Comparison of ENCODE assay signal across 9 mouse cellular contexts in the genomic region with DNA sequence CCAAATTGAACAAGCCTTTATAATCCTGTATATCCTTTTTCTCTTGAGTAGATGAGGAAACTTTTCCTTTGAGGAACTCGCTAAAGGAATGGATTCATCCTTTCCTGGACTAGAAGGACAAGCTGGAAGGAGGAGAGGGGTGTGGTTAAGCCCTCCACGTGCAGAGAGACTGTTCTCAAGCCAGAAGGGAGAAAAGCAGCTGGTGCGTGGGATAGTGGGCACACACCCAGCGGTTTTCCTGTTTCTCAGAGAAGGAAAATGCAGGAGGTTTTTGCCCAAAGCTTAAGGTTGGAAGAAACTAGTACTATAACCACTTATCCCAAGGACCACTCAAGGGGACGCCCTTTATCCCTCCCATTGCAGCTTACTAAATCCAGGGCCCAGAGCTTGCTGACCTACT. TPM values are rescaled to one million over a fixed set of nuclear protein-coding genes. Genes with fewer than 3 reads are reported as not detected.
DNase-seq lines count a peak whose midpoint lies in the region; ATAC-seq lines count a peak whose summit lies in the region.
"Had no signal": no experiment of that assay in that cellular context is flagged by ENCODE, and none has a peak within 500 bp of the region (broad histone marks: within the 10 kb centered on the region; RNA-seq: fewer than 3 reads in every experiment).

No protein-coding gene starts in this region.

- WGBS in forebrain, embryonic 13.5 days, result 27% methylated on average over 5 of the region's 5 CpGs
- WGBS in hindbrain, embryonic 14.5 days, result 25% methylated on average over 5 of the region's 5 CpGs
- 38% methylated on average over 5 of the region's 5 CpGs for WGBS in midbrain, embryonic 13.5 days

- peak overlapping the region; percentile 68 for H3K4me2 ChIP-seq in forebrain, embryonic 13.5 days
- H3K4me2 ChIP-seq in hindbrain, embryonic 14.5 days (replicated peaks), result peak overlapping the region; percentile 61
- peak overlapping the region; percentile 65 for H3K4me2 ChIP-seq in midbrain, embryonic 13.5 days (replicated peaks)

- ATAC-seq in forebrain, embryonic 13.5 days, result no peak
- no peak for ATAC-seq in hindbrain, embryonic 14.5 days (ENCODE audit: low FRiP score)
- no peak for ATAC-seq in midbrain, embryonic 13.5 days

- H3K4me3 ChIP-seq in forebrain, embryonic 13.5 days, result peak overlapping the region; percentile 60
- H3K4me3 ChIP-seq in hindbrain, embryonic 14.5 days (replicated peaks; ENCODE audit: low read length), result peak overlapping the region; percentile 62
- peak overlapping the region; percentile 60 for H3K4me3 ChIP-seq in midbrain, embryonic 13.5 days (replicated peaks)

- peak; percentile 46 for DNase-seq in layer of hippocampus, adult 11-12 months (ENCODE audit: low spot score)
- DNase-seq in layer of hippocampus, adult 9-10 months (ENCODE audit: low spot score), result no peak
- no peak for DNase-seq in hindbrain, embryonic 14.5 days (ENCODE audit: low spot score)
- no peak for DNase-seq in spleen, postnatal 10 days (ENCODE audit: low spot score in 2 of 2)
- DNase-seq in adrenal gland, postnatal 14 days, result no peak
- no peak for DNase-seq in adrenal gland, postnatal 10 days

- H3K9ac ChIP-seq in forebrain, embryonic 13.5 days, result 0 out of 2 replicates have a peak overlapping the region, but pooled peaks have one; percentile 78
- no peak overlapping the region for H3K9ac ChIP-seq in hindbrain, embryonic 14.5 days
- H3K9ac ChIP-seq in midbrain, embryonic 13.5 days (replicated peaks), result no peak overlapping the region

- H3K27ac ChIP-seq in forebrain, embryonic 13.5 days, result no peak overlapping the region
- no peak overlapping the region for H3K27ac ChIP-seq in hindbrain, embryonic 14.5 days
- H3K27ac ChIP-seq in midbrain, embryonic 13.5 days, result no peak overlapping the region

- H3K36me3 ChIP-seq in forebrain, embryonic 13.5 days (ENCODE audit: poor library complexity, severe bottlenecking), result no peaks in the 10 kb centered on the region
- no peaks in the 10 kb centered on the region for H3K36me3 ChIP-seq in hindbrain, embryonic 14.5 days (replicated peaks; ENCODE audit: control insufficient read depth, insufficient read depth)
- H3K36me3 ChIP-seq in midbrain, embryonic 13.5 days, result no peaks in the 10 kb centered on the region

- no peaks in the 10 kb centered on the region for H3K27me3 ChIP-seq in forebrain, embryonic 13.5 days
- no peaks in the 10 kb centered on the region for H3K27me3 ChIP-seq in hindbrain, embryonic 14.5 days (ENCODE audit: control insufficient read depth, insufficient read depth, low read length)
- no peaks in the 10 kb centered on the region for H3K27me3 ChIP-seq in midbrain, embryonic 13.5 days

- H3K4me1 ChIP-seq in forebrain, embryonic 13.5 days, result peaks cover 10% of the 10 kb centered on the region
- peaks cover 3% of the 10 kb centered on the region for H3K4me1 ChIP-seq in hindbrain, embryonic 14.5 days (replicated peaks; ENCODE audit: control insufficient read depth, insufficient read depth, low read length)
- H3K4me1 ChIP-seq in midbrain, embryonic 13.5 days (replicated peaks), result peaks cover 4% of the 10 kb centered on the region; the same call in 1 of the 2 replicates

- no peaks in the 10 kb centered on the region for H3K9me3 ChIP-seq in forebrain, embryonic 13.5 days (replicated peaks)
- no peaks in the 10 kb centered on the region for H3K9me3 ChIP-seq in hindbrain, embryonic 14.5 days (ENCODE audit: control insufficient read depth, low read length)
- no peaks in the 10 kb centered on the region for H3K9me3 ChIP-seq in midbrain, embryonic 13.5 days

RNA-seq across cellular contexts. Expression of gene Aff2, which starts 0.7 kb away (rescaled TPM):
- polyA plus RNA-seq in forebrain, embryonic 13.5 days (2015; fragmentation: Nextera tagmentation; extraction: Ambion mirVana), result 12.3 and 13.6 TPM in 2 replicates
- polyA plus RNA-seq in hindbrain, embryonic 14.5 days (2014; fragmentation: Nextera tagmentation; extraction: Ambion mirVana), result 19.9 and 20.3 TPM in 2 replicates
- 13.2 and 16.0 TPM in 2 replicates for polyA plus RNA-seq in midbrain, embryonic 13.5 days (2015; fragmentation: Nextera tagmentation; extraction: Ambion mirVana)
- total RNA-seq in adrenal gland, postnatal 14 days (2021), result 3.8 and 4.7 TPM in 2 replicates
- 1 to 10 TPM; 3.0 to 8.7 TPM for total RNA-seq in adrenal gland, postnatal 10 days (2021)
- total RNA-seq: MEL had no signal
